Mouse (Mus musculus) right cerebral cortex, adult 2 months (tissue): ENCODE measurements at regions not wholly inside any gene's neighbourhood (a gene's known extent, or its start where the extent isn't known, plus 50 kb on each side); places are given as distances from the start of the nearest gene placed in this dataset.

ENCODE experiments used
- DNase-seq, 2 experiments: peaks; one replicate each; pipeline ENCODE4 v3.0.0; 2021 to 2022; ENCODE audit warnings: low spot score in 2 of 2

DNA sequence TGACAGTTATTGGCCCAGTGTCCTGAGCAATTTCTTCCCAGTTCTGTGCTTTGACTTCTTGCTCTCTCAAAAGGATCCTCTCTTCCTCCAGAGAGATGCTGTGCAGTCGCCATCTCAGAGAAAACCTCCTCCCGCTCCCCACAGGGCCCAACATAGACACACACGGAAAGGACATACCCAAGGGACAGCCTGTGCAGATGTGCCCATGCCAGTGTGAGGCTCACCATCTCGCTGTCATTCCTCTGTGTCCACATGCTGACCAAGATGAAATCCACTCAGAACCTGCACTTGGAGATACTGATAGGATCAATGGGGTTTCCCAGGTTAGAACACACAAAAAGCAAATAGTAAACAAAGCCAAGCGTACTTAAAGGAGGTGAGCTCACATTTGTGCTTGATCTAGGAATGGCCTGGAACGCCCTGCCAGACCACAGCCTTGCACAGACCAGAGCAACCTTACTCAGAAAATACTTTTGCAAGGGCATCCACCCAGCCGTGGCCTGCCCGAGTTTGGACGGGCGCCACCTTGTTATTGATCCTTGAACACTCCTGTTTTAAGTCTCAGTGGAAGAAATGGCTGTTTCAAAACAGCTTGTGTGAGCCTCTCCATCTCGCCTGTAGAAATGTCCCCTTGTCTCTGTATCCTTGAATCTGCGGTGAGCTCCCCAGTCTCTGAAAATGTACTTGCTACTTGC is 131.7 kb downstream of the Ndufa10 start:
- DNase-seq: no peak

DNA sequence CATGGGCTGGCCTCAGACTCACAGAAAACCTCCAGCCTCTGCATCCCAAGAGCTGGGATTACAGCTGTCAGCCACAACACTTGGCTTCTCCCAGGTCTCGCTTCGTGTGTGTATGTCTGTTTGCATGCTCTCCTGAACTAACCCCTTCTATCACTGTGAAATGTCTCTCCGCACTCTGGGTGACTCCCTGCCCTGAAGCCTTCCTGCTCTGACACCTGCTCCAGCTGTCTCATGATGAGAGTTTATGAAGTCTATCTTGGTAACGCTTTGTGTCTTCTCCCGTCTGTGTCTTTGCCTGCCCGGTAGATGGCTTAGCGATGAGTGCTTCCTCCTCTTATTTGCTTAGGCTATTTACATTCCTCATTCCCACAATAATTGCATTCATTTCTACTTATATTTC is 133.0 kb downstream of the Ndufa10 start:
- no peak for DNase-seq

DNA sequence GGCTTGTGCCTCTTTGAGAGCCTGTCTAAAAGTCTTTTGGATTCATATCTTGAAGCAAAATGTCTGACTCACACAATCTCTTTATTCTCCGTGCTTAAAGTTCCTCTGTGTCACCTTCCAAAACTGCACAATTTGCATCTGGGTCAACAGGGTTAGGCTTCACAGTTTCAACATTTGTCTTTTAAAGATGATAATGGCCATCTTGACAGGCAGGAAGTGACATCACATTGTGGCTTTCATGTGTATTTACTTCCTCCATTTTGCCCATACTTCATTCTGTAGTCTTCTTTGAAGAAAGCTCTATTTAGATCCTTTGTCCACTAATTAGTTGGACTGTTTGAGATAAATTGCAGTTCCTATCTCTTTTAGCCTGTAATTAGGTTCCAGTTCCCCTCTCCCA is 135.1 kb downstream of the Ndufa10 start:
- no peak for DNase-seq

DNA sequence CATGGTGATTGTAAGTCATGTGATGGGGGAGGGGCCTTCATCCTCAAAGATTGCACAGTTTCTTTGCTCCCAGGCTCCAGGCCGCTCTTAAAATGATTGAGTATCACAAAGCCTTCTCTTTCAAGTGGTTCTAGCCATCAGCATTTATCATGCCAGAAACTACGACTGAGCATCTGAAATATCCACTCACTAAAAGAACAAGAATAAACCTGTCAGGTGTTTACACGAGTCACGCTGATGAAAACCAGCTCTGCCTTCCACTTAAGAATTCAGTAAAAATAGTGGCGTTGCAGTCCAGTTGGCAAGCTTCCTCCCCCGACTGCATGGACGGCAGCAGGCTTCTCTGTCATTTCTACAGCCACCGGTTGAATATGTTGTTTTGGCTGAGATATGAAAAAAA is 136.2 kb downstream of the Ndufa10 start:
- DNase-seq: no peak

GRCm38 (mm10) chr1:92332248-92332584 is 136.7 kb upstream of the Hdac4 start:
- DNase-seq: no peak

DNA sequence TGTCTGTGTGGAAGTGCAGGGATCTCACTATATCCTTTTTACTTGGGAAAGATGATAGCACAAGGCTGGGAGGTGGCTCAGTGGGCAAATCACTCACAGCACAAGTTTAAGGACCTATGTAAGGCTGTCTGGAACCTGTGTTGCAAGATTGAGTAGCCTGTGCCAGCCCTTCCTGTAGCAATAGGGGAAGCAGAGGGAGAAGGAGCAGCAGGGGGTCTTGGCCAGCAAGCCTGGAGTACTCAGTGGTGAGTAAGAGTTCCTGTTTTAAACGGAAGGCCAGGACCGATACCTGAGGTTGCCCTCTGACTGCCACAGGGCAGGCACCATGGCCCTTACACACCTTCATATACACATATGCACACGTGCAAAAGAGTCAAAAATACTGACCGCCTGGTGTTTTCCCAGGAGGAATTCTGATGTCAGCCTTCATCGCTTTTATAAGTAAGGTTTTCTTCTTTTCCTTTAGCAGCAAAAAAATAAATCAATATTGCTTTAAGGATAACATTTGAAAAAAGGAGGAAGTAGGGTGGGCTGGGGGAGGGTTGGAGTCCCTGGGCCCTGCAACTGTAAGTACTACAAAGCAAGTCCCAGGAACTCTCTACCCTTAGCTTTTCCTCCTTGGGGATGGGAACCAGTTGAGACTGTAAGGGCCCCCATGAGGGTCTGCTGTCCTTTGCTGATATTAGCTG is 136.2 kb upstream of the Hdac4 start:
- no peak for DNase-seq

- no peak for DNase-seq
Observed at GRCm38 (mm10) chr1:92330181-92330580, 134.7 kb upstream of the Hdac4 start.

- no peak for DNase-seq
Observed at GRCm38 (mm10) chr1:92329491-92329890, 134.0 kb upstream of the Hdac4 start.

- DNase-seq: no peak
Observed at GRCm38 (mm10) chr1:92327141-92327540, 131.6 kb upstream of the Hdac4 start.

DNA sequence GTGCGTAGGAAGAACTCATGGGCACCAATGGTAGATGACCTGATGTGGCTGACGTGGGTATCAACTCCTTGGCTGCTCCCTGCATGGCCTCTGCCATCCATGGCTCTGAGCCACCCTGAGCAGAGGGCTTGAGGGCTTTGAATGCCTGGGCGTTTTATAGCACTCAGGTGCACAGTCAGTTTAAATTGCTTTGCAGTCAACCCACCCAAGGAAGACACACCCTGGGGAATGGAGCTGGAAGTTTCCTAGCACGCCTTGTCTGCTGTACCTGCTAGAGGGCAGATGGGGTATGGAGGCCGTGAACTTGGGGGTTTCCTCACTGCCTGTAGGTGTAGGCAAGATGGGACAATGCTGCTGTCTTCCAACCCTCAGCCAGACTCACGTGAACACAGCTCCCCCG is 129.8 kb upstream of the Hdac4 start:
- no peak for DNase-seq

DNA sequence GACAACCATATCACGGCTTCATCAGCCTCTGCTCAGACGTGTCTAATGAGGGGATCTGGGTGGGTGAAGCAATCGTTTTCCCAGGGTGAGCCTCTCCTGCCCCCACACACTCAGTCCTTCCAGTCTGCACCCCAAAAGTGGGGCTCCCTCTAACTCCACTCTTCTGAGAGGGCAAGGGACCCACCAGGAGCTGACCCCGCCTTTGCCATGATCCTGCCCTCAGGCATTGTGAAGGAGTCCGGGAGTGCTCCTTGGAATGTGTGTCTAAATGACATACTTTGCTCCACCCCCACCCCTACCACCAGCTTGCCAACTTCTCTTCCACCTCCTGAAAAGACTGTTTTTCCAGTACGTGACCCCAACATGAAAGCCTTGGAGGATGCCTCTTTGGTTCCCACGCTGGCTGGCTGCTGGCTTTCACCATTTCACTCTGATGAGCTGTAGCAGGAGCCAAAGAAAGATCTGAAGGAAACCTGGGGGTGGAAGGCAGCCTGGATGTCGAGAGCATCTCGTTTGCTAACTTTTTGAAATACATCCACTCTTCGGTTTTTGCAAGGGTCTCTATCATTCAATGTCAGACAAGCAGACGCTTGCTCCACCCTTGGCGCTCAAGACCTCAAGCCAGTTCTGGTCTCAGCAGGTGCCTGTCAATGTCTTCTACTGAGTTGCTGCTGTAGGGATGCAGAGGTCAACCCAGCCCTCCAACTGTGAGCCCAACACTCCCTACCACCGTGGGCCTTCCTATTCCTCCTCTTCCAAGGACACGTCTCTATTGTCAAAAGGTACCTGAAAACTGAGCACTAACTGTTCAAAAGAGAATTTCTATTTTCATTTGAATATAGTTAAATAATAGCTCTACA is 128.8 kb upstream of the Hdac4 start:
- peak; percentile 45 to 59 for DNase-seq

DNA sequence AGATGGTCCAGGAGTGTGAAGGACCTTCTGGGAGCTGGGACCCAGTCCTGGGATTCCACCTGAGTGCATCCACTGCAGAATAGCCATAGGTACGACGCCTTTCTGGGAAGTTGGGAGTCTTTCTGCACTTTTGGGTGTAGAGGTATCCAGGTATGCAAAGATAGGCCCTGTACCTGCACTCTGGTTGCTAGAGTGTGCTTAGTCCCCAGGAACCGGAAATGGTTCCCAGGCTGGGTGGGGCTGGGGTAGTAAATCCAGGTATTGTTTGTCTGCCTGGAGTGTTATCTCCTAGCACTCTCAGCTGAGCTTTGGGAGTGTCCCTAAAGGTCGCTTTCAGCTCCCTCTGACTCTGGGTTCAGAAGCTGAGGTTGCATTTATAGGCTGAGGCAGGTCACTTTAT is 121.6 kb upstream of the Hdac4 start:
- DNase-seq: no peak

DNA sequence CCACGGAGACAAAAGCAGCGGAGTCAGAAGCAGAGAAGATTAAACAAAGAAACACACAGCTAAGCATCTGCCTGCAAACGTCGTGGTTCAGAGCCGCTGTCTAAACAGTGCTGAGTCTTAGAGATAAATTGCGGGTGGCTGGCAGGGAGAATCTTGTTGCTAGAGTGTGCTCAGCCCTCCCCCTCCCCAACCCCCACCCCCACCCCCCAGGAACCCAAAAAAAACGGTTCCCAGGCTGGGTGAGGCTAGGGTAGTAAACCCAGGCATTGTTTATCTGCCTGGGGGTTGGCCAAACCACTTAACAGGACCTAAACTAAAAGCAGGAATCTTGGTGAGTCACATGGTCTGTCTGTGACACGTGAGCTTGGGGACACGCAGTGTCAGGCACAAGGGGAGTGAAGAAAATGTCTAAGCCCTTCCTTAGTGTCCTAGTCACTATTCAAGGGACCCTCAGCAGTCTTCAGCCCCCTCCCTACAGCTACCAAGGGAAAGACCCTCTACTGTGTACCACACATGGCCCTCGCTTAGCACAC is 120.8 kb upstream of the Hdac4 start:
- no peak for DNase-seq

- no peak for DNase-seq
Observed at GRCm38 (mm10) chr1:92313001-92313597, 117.6 kb upstream of the Hdac4 start.

GRCm38 (mm10) chr1:92309883-92310282 is 114.4 kb upstream of the Hdac4 start:
- peak; percentile 20 to 45 for DNase-seq

DNA sequence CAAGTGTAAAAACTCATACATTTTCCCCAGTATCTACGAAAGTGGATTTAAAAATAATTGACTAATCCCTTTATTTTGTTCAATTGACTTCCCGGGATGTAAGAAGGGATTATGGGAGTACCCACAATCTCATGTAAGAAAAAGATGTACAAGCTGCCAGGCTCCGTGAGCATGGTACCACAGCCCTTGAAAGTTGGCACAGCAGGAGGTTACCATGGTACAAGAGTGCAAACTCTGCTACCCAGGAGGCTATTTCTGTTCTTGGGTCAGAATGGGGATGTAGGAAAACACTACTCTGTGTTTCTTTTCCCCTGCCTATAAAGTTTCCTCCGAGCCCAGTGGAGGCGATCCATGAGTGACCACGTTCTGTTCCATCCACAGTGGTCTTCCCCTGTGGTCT is 113.9 kb upstream of the Hdac4 start:
- DNase-seq: no peak

- no peak for DNase-seq
Observed at GRCm38 (mm10) chr1:92308537-92308936, 113.0 kb upstream of the Hdac4 start.

DNA sequence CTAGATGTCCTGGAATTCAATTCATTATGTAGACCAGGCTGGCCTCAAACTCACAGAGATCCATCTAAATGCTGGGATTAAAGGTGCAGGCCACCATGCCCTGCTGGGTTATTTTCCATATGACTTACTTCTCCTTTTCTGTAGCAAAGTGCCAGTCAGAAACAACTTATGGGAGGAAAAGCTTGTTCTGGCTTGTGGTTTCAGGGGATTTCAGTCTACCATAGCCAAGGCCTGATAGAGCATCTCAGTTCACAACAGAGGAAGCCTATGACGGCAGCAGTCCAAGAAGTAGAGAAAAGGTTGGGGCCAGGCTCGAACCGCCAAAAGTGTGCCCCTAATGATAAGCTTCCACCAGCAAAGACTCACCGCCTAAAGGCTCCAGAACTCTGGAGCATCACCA is 110.5 kb upstream of the Hdac4 start:
- no peak for DNase-seq

DNA sequence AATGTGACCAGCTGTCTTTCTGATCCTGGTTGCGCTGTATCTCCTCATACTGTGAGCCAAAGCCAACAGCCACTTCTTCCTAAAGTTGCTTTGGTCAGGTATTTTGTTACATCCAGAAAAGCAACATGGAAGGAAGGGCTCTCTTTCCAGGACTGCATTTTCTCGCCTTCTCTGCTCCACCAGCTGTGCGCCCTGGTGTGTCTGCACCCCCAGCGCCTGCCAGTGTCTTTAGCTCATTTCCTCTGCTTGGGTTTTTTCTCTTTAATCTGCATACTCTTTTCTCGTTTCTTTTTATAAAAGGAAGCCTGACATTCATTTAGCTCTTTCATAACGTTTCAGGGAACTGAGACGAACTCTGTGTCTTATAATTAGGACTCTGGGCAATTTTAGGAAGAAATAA is 103.5 kb upstream of the Hdac4 start:
- DNase-seq: peak; percentile 59 to 62

- DNase-seq: no peak
Observed at GRCm38 (mm10) chr1:92292681-92293380, 97.3 kb upstream of the Hdac4 start.

GRCm38 (mm10) chr1:92286966-92287342 is 91.5 kb upstream of the Hdac4 start:
- no peak for DNase-seq
